Mouse (Mus musculus) lung, adult 2 months (tissue): Measurements from ENCODE around the gene Alpl.

Source experiments
- CTCF ChIP-seq: fragments of 200-500 bp; IDR thresholded peaks from 2 replicates; pipeline ENCODE4 v1.5.1; 2011; ENCODE audit warnings: mild to moderate bottlenecking, low read length, control low read depth; ENCODE audit not compliant: insufficient read depth
- POLR2A ChIP-seq: fragments of 200-500 bp; IDR thresholded peaks from 2 replicates; pipeline ENCODE4 v1.6.1; 2011; ENCODE audit warnings: low read depth, mild to moderate bottlenecking, control low read depth, low read length, borderline replicate concordance; ENCODE audit errors: extremely low read depth

GRCm38 (mm10) chr4:137749680-137750079 lies 46.5 kb downstream of the Alpl start:
- TF ChIP-seq CTCF (no peak), POLR2A (no peak)
